Mouse (Mus musculus) bone marrow, adult 2 months (tissue): ENCODE measurements at regions not wholly inside any gene's neighbourhood (a gene's known extent, or its start where the extent isn't known, plus 50 kb on each side); places are given as distances from the start of the nearest gene placed in this dataset.

Experiments used
- CTCF ChIP-seq: fragments of 200-500 bp; IDR thresholded peaks from 2 replicates; pipeline ENCODE4 v1.5.1; 2011; ENCODE audit warnings: low read length, control low read depth; ENCODE audit not compliant: control insufficient read depth, insufficient read depth
- POLR2A ChIP-seq: fragments of 200-500 bp; IDR thresholded peaks from 2 replicates; pipeline ENCODE4 v1.6.1; 2011; ENCODE audit warnings: low read depth, mild to moderate bottlenecking, control low read depth, low read length, borderline replicate concordance; ENCODE audit not compliant: control insufficient read depth

GRCm38 (mm10) chr13:107685231-107685630 is 359.0 kb upstream of the Smim15 start:
- no peak for TF ChIP-seq CTCF
- no peak for TF ChIP-seq POLR2A
